Mouse (Mus musculus): ENCODE measurements around the gene Bcar1. TPM values are rescaled to one million over a fixed set of nuclear protein-coding genes. Genes with fewer than 3 reads are reported as not detected.

Gene Bcar1
- polyA plus RNA-seq, 1 experiment from 2014 or later, result 56.5 TPM

- Histone ChIP-seq H3K4me2 (replicated peaks) (peak overlapping the region; percentile 61), H3K36me3 (no peaks in the 10 kb centered on the region), H3K9ac (peak overlapping the region; percentile 99), H3K4me3 (peak overlapping the region; percentile 99), H3K4me1 (peaks cover 72% of the 10 kb centered on the region), H3K27ac (peak overlapping the region; percentile 90), H3K27me3 (no peaks in the 10 kb centered on the region), H3K9me3 (replicated peaks) (no peaks in the 10 kb centered on the region)
- under 1% methylated on average over 33 of the region's 44 CpGs for WGBS
- peak; percentile 48 for ATAC-seq (ENCODE audit: low FRiP score)
Measured at GRCm38 (mm10) chr8:111743101-111743791, 363 bp downstream of the Bcar1 start.

- H3K4me3 ChIP-seq, result peak overlapping the region; percentile 99
- peak overlapping the region; percentile 61 for H3K4me2 ChIP-seq (replicated peaks)
- WGBS, result 27% methylated on average over 11 of the region's 11 CpGs
- no peaks in the 10 kb centered on the region for H3K9me3 ChIP-seq (replicated peaks)
- peak overlapping the region; percentile 90 for H3K27ac ChIP-seq
- no peaks in the 10 kb centered on the region for H3K27me3 ChIP-seq
- ATAC-seq (ENCODE audit: low FRiP score), result 0 out of 2 replicates have a peak, but pooled peaks have one; percentile 4
- peak overlapping the region; percentile 99 for H3K9ac ChIP-seq
- H3K4me1 ChIP-seq, result peaks cover 77% of the 10 kb centered on the region
- no peaks in the 10 kb centered on the region for H3K36me3 ChIP-seq
Measured at GRCm38 (mm10) chr8:111742261-111743037, 1.2 kb downstream of the Bcar1 start.

DNA sequence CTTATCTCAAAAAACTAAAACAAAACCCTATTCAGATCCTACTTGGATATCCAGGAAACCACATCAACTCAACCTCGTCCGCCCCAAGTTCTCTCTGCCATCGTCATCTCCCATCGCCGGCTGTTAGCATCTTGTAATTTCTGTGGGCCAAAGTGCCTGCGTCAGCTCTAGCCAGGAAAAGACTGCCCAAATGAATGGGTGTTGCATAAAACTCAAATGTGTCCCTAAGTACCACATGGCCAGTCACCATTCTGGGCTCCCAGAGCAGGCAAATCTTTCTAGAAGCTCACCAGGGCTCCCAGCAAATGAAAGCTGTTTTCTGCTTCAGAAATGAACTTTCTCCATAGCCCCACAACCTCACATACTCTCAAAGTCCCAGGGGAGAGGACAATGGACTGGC is 2.1 kb downstream of the Bcar1 start:
- Histone ChIP-seq H3K9ac (peak overlapping the region; percentile 99), H3K4me3 (peak overlapping the region; percentile 99), H3K4me2 (replicated peaks) (peak overlapping the region; percentile 61), H3K27ac (no peak overlapping the region), H3K27me3 (no peaks in the 10 kb centered on the region), H3K4me1 (peaks cover 86% of the 10 kb centered on the region), H3K36me3 (no peaks in the 10 kb centered on the region), H3K9me3 (replicated peaks) (no peaks in the 10 kb centered on the region)
- no peak for ATAC-seq (ENCODE audit: low FRiP score)
- 71% methylated on average over 6 of the region's 6 CpGs for WGBS

DNA sequence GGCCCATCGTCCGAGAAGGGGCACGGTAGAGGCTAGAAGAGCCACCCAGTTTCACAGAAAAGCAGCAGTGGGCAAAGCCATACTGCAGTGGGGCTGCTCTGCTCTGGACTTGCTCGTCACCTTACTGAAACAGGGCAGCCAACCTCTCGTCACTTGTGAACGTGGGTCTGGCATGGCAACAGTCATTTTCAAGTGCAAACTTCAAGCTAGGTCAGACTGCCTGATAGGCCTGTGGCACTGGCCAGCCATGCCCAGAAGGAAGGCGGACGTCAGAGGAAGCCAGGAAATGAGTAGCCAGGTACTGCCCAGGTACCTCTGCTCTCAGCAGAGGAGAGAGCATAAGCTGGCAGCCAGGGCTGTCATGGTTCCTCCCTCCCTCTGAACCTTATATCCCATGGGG is 2.6 kb downstream of the Bcar1 start:
- Histone ChIP-seq H3K4me2 (replicated peaks) (peak overlapping the region; percentile 61), H3K9ac (no peak overlapping the region), H3K27me3 (no peaks in the 10 kb centered on the region), H3K27ac (no peak overlapping the region), H3K4me1 (peaks cover 87% of the 10 kb centered on the region), H3K36me3 (no peaks in the 10 kb centered on the region), H3K4me3 (0 out of 2 replicates have a peak overlapping the region, but pooled peaks have one; percentile 99), H3K9me3 (replicated peaks) (no peaks in the 10 kb centered on the region)
- no peak for ATAC-seq (ENCODE audit: low FRiP score)
- 88% methylated on average over 8 of the region's 8 CpGs for WGBS

- no peaks in the 10 kb centered on the region for H3K9me3 ChIP-seq (replicated peaks)
- H3K9ac ChIP-seq, result peak overlapping the region; percentile 39; the same call in 1 of the 2 replicates
- ATAC-seq (ENCODE audit: low FRiP score), result no peak
- H3K27ac ChIP-seq, result no peak overlapping the region
- H3K36me3 ChIP-seq, result no peaks in the 10 kb centered on the region
- no peak overlapping the region for H3K4me3 ChIP-seq
- H3K4me2 ChIP-seq (replicated peaks), result no peak overlapping the region; the same call in 1 of the 2 replicates
- WGBS, result 71% methylated on average over 7 of the region's 7 CpGs
- no peaks in the 10 kb centered on the region for H3K27me3 ChIP-seq
- H3K4me1 ChIP-seq, result peaks cover 87% of the 10 kb centered on the region
Measured at GRCm38 (mm10) chr8:111740301-111740711, 3.3 kb downstream of the Bcar1 start.

DNA sequence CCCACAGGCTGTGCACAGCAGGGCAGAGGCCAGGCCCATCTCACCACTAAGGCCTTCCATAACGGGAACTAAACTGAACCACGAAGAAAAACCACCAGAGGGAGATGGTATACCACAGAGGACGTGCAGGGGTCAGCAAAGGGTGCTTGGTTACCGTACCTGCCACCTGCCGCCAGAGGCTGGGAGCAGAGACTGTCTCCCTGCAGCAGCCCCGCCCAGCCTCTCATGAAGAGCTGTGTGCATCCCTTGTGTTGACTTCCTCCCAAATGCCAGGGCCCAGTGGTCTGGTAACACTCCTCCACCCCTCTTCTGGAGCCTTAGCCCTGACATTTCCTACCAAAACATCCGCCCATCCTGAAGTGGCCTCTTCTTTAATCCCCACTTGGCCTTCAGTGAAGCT is 4.0 kb downstream of the Bcar1 start:
- no peaks in the 10 kb centered on the region for H3K9me3 ChIP-seq (replicated peaks)
- H3K4me1 ChIP-seq, result peaks cover 87% of the 10 kb centered on the region
- peak overlapping the region; percentile 39; the same call in 1 of the 2 replicates for H3K9ac ChIP-seq
- H3K4me2 ChIP-seq (replicated peaks), result peak overlapping the region; percentile 18
- H3K27me3 ChIP-seq, result no peaks in the 10 kb centered on the region
- H3K4me3 ChIP-seq, result 0 out of 2 replicates have a peak overlapping the region, but pooled peaks have one; percentile 2
- peak overlapping the region; percentile 67 for H3K27ac ChIP-seq
- ATAC-seq (ENCODE audit: low FRiP score), result no peak
- no peaks in the 10 kb centered on the region for H3K36me3 ChIP-seq
- WGBS, result 52% methylated on average over 7 of the region's 7 CpGs

- Histone ChIP-seq H3K27me3 (no peaks in the 10 kb centered on the region), H3K4me1 (peaks cover 88% of the 10 kb centered on the region), H3K9ac (peak overlapping the region; percentile 39), H3K4me3 (no peak overlapping the region), H3K4me2 (replicated peaks) (peak overlapping the region; percentile 18), H3K27ac (peak overlapping the region; percentile 67; the same call in 1 of the 2 replicates), H3K9me3 (replicated peaks) (no peaks in the 10 kb centered on the region), H3K36me3 (no peaks in the 10 kb centered on the region)
- no peak for ATAC-seq (ENCODE audit: low FRiP score)
- 63% methylated on average over 6 of the region's 6 CpGs for WGBS
Measured at GRCm38 (mm10) chr8:111738867-111739266, 4.7 kb downstream of the Bcar1 start.

DNA sequence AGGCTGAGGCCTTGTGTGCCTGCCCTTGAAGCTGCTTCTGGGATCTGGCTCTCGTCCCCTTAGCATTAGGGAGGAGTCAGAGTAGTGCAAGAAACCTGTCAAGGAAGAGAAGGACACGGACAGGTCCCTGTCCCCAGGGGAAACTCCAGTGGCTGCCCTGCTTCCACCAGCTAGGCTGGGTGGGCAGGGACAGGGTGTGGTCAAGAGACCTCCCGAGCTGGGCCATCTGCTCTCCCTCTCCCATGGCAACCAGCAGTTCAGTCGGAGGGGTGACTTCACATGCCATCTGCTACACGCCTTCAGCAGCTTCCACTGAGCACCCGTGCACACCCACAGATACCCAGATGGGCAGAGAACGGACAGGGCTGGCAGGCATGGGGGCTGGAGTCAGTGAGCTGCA is 7.3 kb downstream of the Bcar1 start:
- no peak overlapping the region for H3K4me2 ChIP-seq (replicated peaks)
- peaks cover 92% of the 10 kb centered on the region for H3K4me1 ChIP-seq
- H3K27me3 ChIP-seq, result no peaks in the 10 kb centered on the region
- peak; percentile 27 for ATAC-seq (ENCODE audit: low FRiP score)
- H3K27ac ChIP-seq, result peak overlapping the region; percentile 76
- no peak overlapping the region for H3K4me3 ChIP-seq
- H3K9ac ChIP-seq, result peak overlapping the region; percentile 18; the same call in 1 of the 2 replicates
- H3K36me3 ChIP-seq, result no peaks in the 10 kb centered on the region
- no peaks in the 10 kb centered on the region for H3K9me3 ChIP-seq (replicated peaks)
- WGBS, result 22% methylated on average over 7 of the region's 7 CpGs

- peak overlapping the region; percentile 76 for H3K27ac ChIP-seq
- H3K4me1 ChIP-seq, result peaks cover 92% of the 10 kb centered on the region
- no peak overlapping the region for H3K4me2 ChIP-seq (replicated peaks)
- WGBS, result 75% methylated on average over 4 of the region's 4 CpGs
- no peaks in the 10 kb centered on the region for H3K9me3 ChIP-seq (replicated peaks)
- no peak for ATAC-seq (ENCODE audit: low FRiP score)
- no peaks in the 10 kb centered on the region for H3K27me3 ChIP-seq
- H3K9ac ChIP-seq, result peak overlapping the region; percentile 28; the same call in 1 of the 2 replicates
- H3K36me3 ChIP-seq, result no peaks in the 10 kb centered on the region
- no peak overlapping the region for H3K4me3 ChIP-seq
Measured at GRCm38 (mm10) chr8:111735791-111736190, 7.8 kb downstream of the Bcar1 start.

DNA sequence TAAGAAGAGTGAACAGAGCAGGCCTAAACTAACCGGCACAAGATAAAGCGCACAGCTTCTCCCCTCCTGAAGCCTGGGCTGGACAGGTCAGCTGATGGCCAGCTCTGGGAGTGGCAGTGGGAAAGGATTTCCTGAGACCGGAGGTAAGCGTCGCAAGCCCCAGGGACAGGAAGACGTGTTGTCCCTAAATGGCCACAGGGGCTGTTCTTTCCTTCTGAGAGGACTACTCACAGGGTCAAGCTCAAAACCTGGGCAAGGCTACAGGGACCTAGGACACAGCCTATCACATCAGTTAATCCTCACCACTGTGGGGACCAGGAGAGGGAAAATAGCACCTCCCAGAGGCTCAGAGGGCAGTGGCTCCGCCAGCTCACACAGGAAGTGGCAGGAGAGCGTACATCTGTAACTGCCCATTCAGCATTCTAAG is 8.3 kb downstream of the Bcar1 start:
- Histone ChIP-seq H3K4me3 (no peak overlapping the region), H3K9ac (peak overlapping the region; percentile 32), H3K27me3 (no peaks in the 10 kb centered on the region), H3K4me1 (peaks cover 92% of the 10 kb centered on the region), H3K4me2 (replicated peaks) (0 out of 2 replicates have a peak overlapping the region, but pooled peaks have one; percentile 2), H3K27ac (peak overlapping the region; percentile 76), H3K36me3 (no peaks in the 10 kb centered on the region), H3K9me3 (replicated peaks) (no peaks in the 10 kb centered on the region)
- no peak for ATAC-seq (ENCODE audit: low FRiP score)
- WGBS, result 61% methylated on average over 8 of the region's 8 CpGs

GRCm38 (mm10) chr8:111734244-111734960 is 9.2 kb downstream of the Bcar1 start:
- no peaks in the 10 kb centered on the region for H3K36me3 ChIP-seq
- H3K9me3 ChIP-seq (replicated peaks), result no peaks in the 10 kb centered on the region
- peak overlapping the region; percentile 79; the same call in 1 of the 2 replicates for H3K27ac ChIP-seq
- WGBS, result 49% methylated on average over 6 of the region's 6 CpGs
- no peak overlapping the region for H3K4me3 ChIP-seq
- no peak for ATAC-seq (ENCODE audit: low FRiP score)
- no peaks in the 10 kb centered on the region for H3K27me3 ChIP-seq
- 0 out of 2 replicates have a peak overlapping the region, but pooled peaks have one; percentile 32 for H3K9ac ChIP-seq
- H3K4me2 ChIP-seq (replicated peaks), result 0 out of 2 replicates have a peak overlapping the region, but pooled peaks have one; percentile 2
- peaks cover 92% of the 10 kb centered on the region for H3K4me1 ChIP-seq

Data from hindbrain, embryonic 12.5 days (tissue).